Mouse (Mus musculus) hindbrain, embryonic 16.5 days (tissue): Measurements from ENCODE around the gene Stx4a. TPM values are rescaled to one million over a fixed set of nuclear protein-coding genes. Genes with fewer than 3 reads are reported as not detected.
A peak's percentile ranks its signal among the peaks of the same experiment; 100 is the strongest.
"Not testable (repeated sequence)": the region's sequence is repeated elsewhere in the genome, so short reads cannot be mapped to it uniquely, and the experiment has no call there.

Source experiments
- ATAC-seq: fragments of 200-750 bp; cut with Nextera tagmentation; 2 replicates; pipeline ENCODE4 v1.8.0; 2017; ENCODE audit warnings: moderate TSS enrichment, moderate library complexity
- H3K27ac ChIP-seq: fragments of 300-500 bp; sonication (generic); 2 replicates; pipeline ENCODE4 v1.5.1; 2014; ENCODE audit warnings: low read depth, mild to moderate bottlenecking, control low read depth, low read length, moderate library complexity
- H3K27me3 ChIP-seq: fragments of 300-500 bp; sonication (generic); replicated peaks from 2 replicates; pipeline ENCODE4 v1.6.1; 2014; ENCODE audit warnings: low read length; ENCODE audit not compliant: control insufficient read depth, insufficient read depth
- H3K36me3 ChIP-seq: fragments of 300-500 bp; sonication (generic); 2 replicates; pipeline ENCODE4 v1.6.1; 2014; ENCODE audit warnings: mild to moderate bottlenecking, low read length, moderate library complexity, mixed read lengths; ENCODE audit not compliant: control insufficient read depth, insufficient read depth
- H3K4me1 ChIP-seq: fragments of 300-500 bp; sonication (generic); 2 replicates; pipeline ENCODE4 v1.6.1; 2014; ENCODE audit warnings: low read depth, low read length; ENCODE audit not compliant: control insufficient read depth, insufficient read depth
- H3K4me2 ChIP-seq: fragments of 300-500 bp; sonication (generic); 2 replicates; pipeline ENCODE4 v1.6.1; 2014; ENCODE audit warnings: mild to moderate bottlenecking, low read length, control low read depth, moderate library complexity
- H3K4me3 ChIP-seq: fragments of 300-500 bp; sonication (generic); 2 replicates; pipeline ENCODE4 v1.5.1; 2014; ENCODE audit warnings: mild to moderate bottlenecking, low read length, control low read depth, moderate library complexity
- H3K9ac ChIP-seq: fragments of 300-500 bp; sonication (generic); 2 replicates; pipeline ENCODE4 v1.6.1; 2014; ENCODE audit warnings: low read depth, mild to moderate bottlenecking, control low read depth, low read length, moderate library complexity
- H3K9me3 ChIP-seq: fragments of 300-500 bp; sonication (generic); 2 replicates; pipeline ENCODE4 v1.6.1; 2014; ENCODE audit warnings: mild to moderate bottlenecking, low read length, moderate library complexity; ENCODE audit not compliant: control insufficient read depth
- WGBS: fragments of 180-500 bp; shearing (Covaris S2); extraction: QIAGEN DNeasy Blood & Tissue Kit; methylation state at CpG from one replicate; pipeline ENCODE4 v1.1.7; 2014; 5-methylcytosine and 5-hydroxymethylcytosine counted together
- polyA plus RNA-seq: library from polyadenylated mRNA; unstranded; fragments of >200 nt; fragmentation: Nextera tagmentation; extraction: Ambion mirVana; gene quantifications from 2 replicates; pipeline ENCODE4 v1.2.1, GENCODE M21; 2015

The Stx4a gene
- polyA plus RNA-seq = 21.6 and 22.0 TPM in 2 replicates

- WGBS = 2% methylated on average over 33 of the region's 38 CpGs
- Histone ChIP-seq H3K27me3 (no peaks in the 10 kb centered on the region), H3K4me3 (peak within 1 kb of the TSS; percentile 58), H3K4me2 (peak within 1 kb of the TSS; percentile 80), H3K36me3 (no peaks in the 10 kb centered on the region), H3K9me3 (no peaks in the 10 kb centered on the region), H3K9ac (peak within 1 kb of the TSS; percentile 82), H3K4me1 (peaks cover 18% of the 10 kb centered on the region), H3K27ac (peak within 1 kb of the TSS; percentile 85)
- ATAC-seq = peak; percentile 89
Measured at GRCm38 (mm10) chr7:127824176-127824871, at the start of gene Stx4a, which contains the start of gene Stx1b. Gene Stx4a (plus strand): TSS chr7:127824294. Gene Stx1b (minus strand): TSS chr7:127824549.

- H3K4me1 ChIP-seq = peaks cover 13% of the 10 kb centered on the region
- not testable (repeated sequence) for H3K27me3 ChIP-seq, ATAC-seq, H3K9me3 ChIP-seq
- H3K36me3 ChIP-seq = peaks cover 12% of the 10 kb centered on the region
- peak overlapping the region; percentile 76 for H3K4me2 ChIP-seq
- peak overlapping the region; percentile 83 for H3K4me3 ChIP-seq
- peak overlapping the region; percentile 95 for H3K27ac ChIP-seq
- WGBS = 77% methylated on average over 7 of the region's 7 CpGs
- peak overlapping the region; percentile 92 for H3K9ac ChIP-seq
Measured at GRCm38 (mm10) chr7:127775837-127776236, 48.3 kb upstream of the Stx4a start.

GRCm38 (mm10) chr7:127776426-127776825 lies 47.7 kb upstream of the Stx4a start, which contains the start of gene Setd1a:
Gene Setd1a (plus strand): TSS chr7:127776670.
- H3K4me3 ChIP-seq = peak within 1 kb of the TSS; percentile 83
- ATAC-seq = peak; percentile 69
- H3K9ac ChIP-seq = peak within 1 kb of the TSS; percentile 92
- H3K9me3 ChIP-seq = no peaks in the 10 kb centered on the region
- H3K27ac ChIP-seq = peak within 1 kb of the TSS; percentile 95
- peaks cover 12% of the 10 kb centered on the region for H3K36me3 ChIP-seq
- peaks cover 13% of the 10 kb centered on the region for H3K4me1 ChIP-seq
- H3K27me3 ChIP-seq = no peaks in the 10 kb centered on the region
- H3K4me2 ChIP-seq = peak within 1 kb of the TSS; percentile 76
- WGBS = 0% methylated on average over 23 of the region's 23 CpGs

GRCm38 (mm10) chr7:127776878-127777473 lies 47.1 kb upstream of the Stx4a start:
- H3K36me3 ChIP-seq = peaks cover 14% of the 10 kb centered on the region
- peak overlapping the region; percentile 83 for H3K4me3 ChIP-seq
- H3K27ac ChIP-seq = peak overlapping the region; percentile 95
- peaks cover 13% of the 10 kb centered on the region for H3K4me1 ChIP-seq
- peak overlapping the region; percentile 92 for H3K9ac ChIP-seq
- H3K27me3 ChIP-seq = no peaks in the 10 kb centered on the region
- peak; percentile 94 for ATAC-seq
- H3K4me2 ChIP-seq = peak overlapping the region; percentile 76
- H3K9me3 ChIP-seq = no peaks in the 10 kb centered on the region
- WGBS = under 1% methylated on average over 51 of the region's 70 CpGs

- Histone ChIP-seq H3K27ac (peak overlapping the region; percentile 95), H3K27me3 (no peaks in the 10 kb centered on the region), H3K4me3 (peak overlapping the region; percentile 83), H3K36me3 (peaks cover 20% of the 10 kb centered on the region), H3K9me3 (no peaks in the 10 kb centered on the region), H3K9ac (peak overlapping the region; percentile 92), H3K4me2 (peak overlapping the region; percentile 76), H3K4me1 (peaks cover 13% of the 10 kb centered on the region)
- ATAC-seq = peak; percentile 51
- 4% methylated on average over 40 of the region's 66 CpGs for WGBS
Measured at GRCm38 (mm10) chr7:127777474-127778266, 46.4 kb upstream of the Stx4a start.

- no peaks in the 10 kb centered on the region for H3K27me3 ChIP-seq
- H3K4me1 ChIP-seq = peaks cover 13% of the 10 kb centered on the region
- no peak for ATAC-seq
- H3K9ac ChIP-seq = peak overlapping the region; percentile 92
- WGBS = 83% methylated on average over 4 of the region's 4 CpGs
- H3K27ac ChIP-seq = no peak overlapping the region
- peak overlapping the region; percentile 76 for H3K4me2 ChIP-seq
- H3K4me3 ChIP-seq = peak overlapping the region; percentile 83
- no peaks in the 10 kb centered on the region for H3K9me3 ChIP-seq
- peaks cover 20% of the 10 kb centered on the region for H3K36me3 ChIP-seq
Measured at GRCm38 (mm10) chr7:127778350-127778749, 45.7 kb upstream of the Stx4a start.

- no peak within 1 kb of the TSS for H3K27ac ChIP-seq
- H3K36me3 ChIP-seq = peaks cover 65% of the 10 kb centered on the region
- H3K4me2 ChIP-seq = no peak within 1 kb of the TSS
- 89% methylated on average over 6 of the region's 7 CpGs for WGBS
- H3K9me3 ChIP-seq = no peaks in the 10 kb centered on the region
- ATAC-seq = no peak
- no peak within 1 kb of the TSS for H3K4me3 ChIP-seq
- no peaks in the 10 kb centered on the region for H3K27me3 ChIP-seq
- no peaks in the 10 kb centered on the region for H3K4me1 ChIP-seq
- no peak within 1 kb of the TSS for H3K9ac ChIP-seq
Measured at GRCm38 (mm10) chr7:127785308-127785707, 38.8 kb upstream of the Stx4a start, which contains the start of gene Gm49388. Gene Gm49388 (plus strand): TSS chr7:127785608.

- Histone ChIP-seq H3K27me3 (no peaks in the 10 kb centered on the region), H3K4me3 (no peak overlapping the region), H3K9me3 (no peaks in the 10 kb centered on the region), H3K36me3 (peaks cover 52% of the 10 kb centered on the region), H3K9ac (no peak overlapping the region), H3K27ac (no peak overlapping the region), H3K4me1 (peaks cover 6% of the 10 kb centered on the region; the same call in 1 of the 2 replicates), H3K4me2 (no peak overlapping the region)
- 95% methylated on average over 23 of the region's 23 CpGs for WGBS
- no peak for ATAC-seq
Measured at GRCm38 (mm10) chr7:127797076-127797845, 26.8 kb upstream of the Stx4a start.
